Mouse (Mus musculus) left cerebral cortex, postnatal 36 days (tissue): ENCODE data around the gene Btn2a2. TPM values are rescaled to one million over a fixed set of nuclear protein-coding genes. Genes with fewer than 3 reads are reported as not detected.

Experiments used
- DNase-seq, 2 experiments: peaks; one replicate each; pipeline ENCODE4 v3.0.0; 2021 to 2022; ENCODE audit warnings: low spot score in 2 of 2, mixed read lengths in 1 of 2
- intact Hi-C: fragments of 180-260 bp; cut with DNase I; formaldehyde crosslinking; loops from one replicate; pipeline ENCODE4 v1.15.1; 2025
- total RNA-seq, 2 experiments: library from RNA; stranded (reverse); gene quantifications; 2 replicates each; pipeline ENCODE4 v1.2.3; 2021

Gene Btn2a2
- total RNA-seq, 2 experiments from 2014 or later: 0.93 to 1.5 TPM

- DNase-seq: no peak
- intact Hi-C loops: loop anchor here (5.0 kb wide), 1 partner anchor 40 kb away; no protein-coding TSS in a partner anchor
Measured at GRCm38 (mm10) chr13:23502031-23502567, 13.4 kb upstream of the Btn2a2 start.

GRCm38 (mm10) chr13:23501511-23501910 lies 12.9 kb upstream of the Btn2a2 start:
- intact Hi-C loops: loop anchor here (5.0 kb wide), 1 partner anchor 39 kb away; no protein-coding TSS in a partner anchor
- DNase-seq: no peak

GRCm38 (mm10) chr13:23500424-23501200 lies 12.0 kb upstream of the Btn2a2 start:
- intact Hi-C loops: loop anchor here (5.0 kb wide), 1 partner anchor 38 kb away; no protein-coding TSS in a partner anchor
- peak; percentile 75 to 78 for DNase-seq

- no peak for DNase-seq
- intact Hi-C loops: loop anchor here (5.0 kb wide), 1 partner anchor 38 kb away; no protein-coding TSS in a partner anchor
Measured at GRCm38 (mm10) chr13:23499943-23500342, 11.3 kb upstream of the Btn2a2 start.

GRCm38 (mm10) chr13:23498653-23499052 lies 10.0 kb upstream of the Btn2a2 start:
- intact Hi-C loops: no loop called here
- DNase-seq: no peak

- intact Hi-C loops: no loop called here
- DNase-seq: peak in 1 of 2 experiments; percentile 22
Measured at GRCm38 (mm10) chr13:23497656-23498321, 9.1 kb upstream of the Btn2a2 start.

GRCm38 (mm10) chr13:23495526-23495925 lies 6.9 kb upstream of the Btn2a2 start:
- intact Hi-C loops: no loop called here
- DNase-seq: no peak

GRCm38 (mm10) chr13:23491990-23492389 lies 3.3 kb upstream of the Btn2a2 start:
- DNase-seq: no peak
- intact Hi-C loops: no loop called here

- DNase-seq: no peak
- intact Hi-C loops: no loop called here
Measured at GRCm38 (mm10) chr13:23491263-23491662, 2.6 kb upstream of the Btn2a2 start.

- intact Hi-C loops: no loop called here
- DNase-seq: no peak
Measured at GRCm38 (mm10) chr13:23490863-23491262, 2.2 kb upstream of the Btn2a2 start.

- intact Hi-C loops: no loop called here
- DNase-seq: no peak
Measured at GRCm38 (mm10) chr13:23485271-23485670, 3.4 kb downstream of the Btn2a2 start.

GRCm38 (mm10) chr13:23483153-23483552 lies 5.5 kb downstream of the Btn2a2 start:
- DNase-seq: no peak
- intact Hi-C loops: no loop called here

GRCm38 (mm10) chr13:23475658-23476057 lies 13.0 kb downstream of the Btn2a2 start:
- intact Hi-C loops: no loop called here
- DNase-seq: no peak

- intact Hi-C loops: no loop called here
- peak; percentile 40 to 59 for DNase-seq
Measured at GRCm38 (mm10) chr13:23466911-23467310, 21.7 kb downstream of the Btn2a2 start.

GRCm38 (mm10) chr13:23466306-23466705 lies 22.4 kb downstream of the Btn2a2 start:
- intact Hi-C loops: no loop called here
- no peak for DNase-seq

GRCm38 (mm10) chr13:23465600-23466109 lies 23.0 kb downstream of the Btn2a2 start, which contains the start of gene Btn1a1:
Gene Btn1a1, minus strand, starts transcription at chr13:23465901.
- DNase-seq: no peak
- intact Hi-C loops: no loop called here

GRCm38 (mm10) chr13:23464841-23465366 lies 23.8 kb downstream of the Btn2a2 start:
- no peak for DNase-seq
- intact Hi-C loops: loop anchor here (5.0 kb wide), 1 partner anchor 37 kb away; no protein-coding TSS in a partner anchor

- DNase-seq: peak; percentile 34 to 47
- intact Hi-C loops: loop anchor here (5.0 kb wide), 1 partner anchor 38 kb away; no protein-coding TSS in a partner anchor
Measured at GRCm38 (mm10) chr13:23464224-23464637, 24.4 kb downstream of the Btn2a2 start.

- intact Hi-C loops: loop anchor here (5.0 kb wide), 1 partner anchor 39 kb away; no protein-coding TSS in a partner anchor
- peak; percentile 85 to 88 for DNase-seq
Measured at GRCm38 (mm10) chr13:23463381-23464223, 25.1 kb downstream of the Btn2a2 start.
